Mouse (Mus musculus): Measurements from ENCODE around the gene Atf6. TPM values are rescaled to one million over a fixed set of nuclear protein-coding genes. Genes with fewer than 3 reads are reported as not detected.

Gene Atf6
- total and polyA plus RNA-seq, 3 experiments: 11.8 to 33.5 (median 33.3) TPM

- DNase-seq: no peak
Observed at GRCm38 (mm10) chr1:170704911-170705594, 162.5 kb downstream of the Atf6 start.

- no peak for DNase-seq
Observed at GRCm38 (mm10) chr1:170704103-170704502, 163.5 kb downstream of the Atf6 start.

- no peak for DNase-seq
Observed at GRCm38 (mm10) chr1:170702958-170703357, 164.6 kb downstream of the Atf6 start.

GRCm38 (mm10) chr1:170702263-170702662 is 165.3 kb downstream of the Atf6 start:
- DNase-seq: no peak

GRCm38 (mm10) chr1:170701582-170701981 is 166.0 kb downstream of the Atf6 start:
- no peak for DNase-seq

GRCm38 (mm10) chr1:170701178-170701577 is 166.4 kb downstream of the Atf6 start:
- DNase-seq: no peak

GRCm38 (mm10) chr1:170700496-170701027 is 167.0 kb downstream of the Atf6 start:
- no peak for DNase-seq

- DNase-seq: no peak
Observed at GRCm38 (mm10) chr1:170699553-170699952, 168.0 kb downstream of the Atf6 start.

GRCm38 (mm10) chr1:170698771-170699170 is 168.8 kb downstream of the Atf6 start:
- DNase-seq: no peak

- peak; percentile 58 for DNase-seq
Observed at GRCm38 (mm10) chr1:170697771-170698356, 169.7 kb downstream of the Atf6 start.

GRCm38 (mm10) chr1:170696996-170697395 is 170.6 kb downstream of the Atf6 start:
- DNase-seq: no peak

GRCm38 (mm10) chr1:170695326-170695725 is 172.2 kb downstream of the Atf6 start:
- DNase-seq: no peak

- DNase-seq: peak; percentile 55
Observed at GRCm38 (mm10) chr1:170694821-170695291, 172.7 kb downstream of the Atf6 start.

- DNase-seq: peak; percentile 23
Observed at GRCm38 (mm10) chr1:170691301-170691700, 176.3 kb downstream of the Atf6 start.

GRCm38 (mm10) chr1:170689773-170690172 is 177.8 kb downstream of the Atf6 start:
- no peak for DNase-seq

- no peak for DNase-seq
Observed at GRCm38 (mm10) chr1:170683863-170684262, 183.7 kb downstream of the Atf6 start.

- DNase-seq: no peak
Observed at GRCm38 (mm10) chr1:170679624-170680023, 187.9 kb downstream of the Atf6 start.

GRCm38 (mm10) chr1:170678861-170679260 is 188.7 kb downstream of the Atf6 start:
- DNase-seq: no peak

GRCm38 (mm10) chr1:170677681-170678080 is 189.9 kb downstream of the Atf6 start:
- no peak for DNase-seq

- no peak for DNase-seq
Observed at GRCm38 (mm10) chr1:170674184-170674775, 193.3 kb downstream of the Atf6 start.

- no peak for DNase-seq
Observed at GRCm38 (mm10) chr1:170665200-170665599, 202.4 kb downstream of the Atf6 start.

GRCm38 (mm10) chr1:170664620-170665185 is 202.9 kb downstream of the Atf6 start:
- no peak for DNase-seq

GRCm38 (mm10) chr1:170659260-170659659 is 208.3 kb downstream of the Atf6 start:
- no peak for DNase-seq
